Mouse (Mus musculus): ENCODE measurements around the gene Nono. TPM values are rescaled to one million over a fixed set of nuclear protein-coding genes. Genes with fewer than 3 reads are reported as not detected.

Gene Nono
- polyA plus RNA-seq, 1 experiment from 2014 or later: 265 TPM

DNA sequence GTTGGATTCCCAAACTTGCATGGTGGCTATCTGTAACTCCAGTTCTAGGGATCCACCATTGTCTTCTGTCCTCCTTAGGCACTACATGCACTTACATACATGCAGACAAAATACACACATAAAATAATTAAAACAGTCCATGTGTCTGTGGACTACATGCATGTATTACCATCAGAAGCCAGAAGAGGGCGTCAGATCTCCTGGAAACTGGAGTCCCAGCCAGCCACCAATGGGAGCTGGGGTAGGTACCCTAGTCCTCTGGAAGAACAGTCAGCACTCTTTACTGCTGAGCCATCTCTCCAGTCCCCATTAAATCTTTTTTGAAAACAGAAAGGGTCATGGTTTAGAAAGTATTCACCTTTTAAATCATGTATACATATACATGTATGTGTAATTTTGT is 1.3 kb upstream of the Nono start:
- 6% methylated on average over 1 of the region's 1 CpGs for WGBS
- ATAC-seq (replicated peaks; ENCODE audit: low FRiP score, low read depth): no peak

DNA sequence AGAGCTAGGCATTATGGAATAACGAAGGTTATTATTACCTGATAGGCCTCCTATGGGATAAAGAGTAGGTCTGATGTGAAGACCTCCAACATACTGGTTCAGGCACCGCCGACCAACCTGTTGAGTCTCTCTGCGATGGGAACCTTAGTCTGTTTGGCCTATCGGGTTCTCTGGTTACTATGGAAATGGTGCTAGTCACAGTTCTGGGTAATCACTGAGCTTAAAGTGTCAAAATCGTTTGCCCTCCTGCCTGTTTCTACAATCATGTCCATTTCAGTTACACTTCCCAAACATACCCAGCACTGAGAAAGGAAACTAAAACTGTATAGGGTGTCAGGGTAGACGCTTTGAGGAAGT is 355 bp upstream of the Nono start:
- DNase-seq (ENCODE audit: low spot score) (no peak), ATAC-seq (replicated peaks; ENCODE audit: low FRiP score, low read depth) (no peak)
- Histone ChIP-seq H3K4me2 (ENCODE audit: low read length) (peak overlapping the region; percentile 36), H3K4me3 (replicated peaks; ENCODE audit: low read depth, low read length) (peak overlapping the region; percentile 26), H3K36me3 (ENCODE audit: insufficient read depth, low read length) (no peaks in the 10 kb centered on the region), H3K9ac (ENCODE audit: low read depth, low read length) (peak overlapping the region; percentile 35; the same call in 1 of the 2 replicates), H3K9me3 (replicated peaks; ENCODE audit: low read length) (no peaks in the 10 kb centered on the region), H3K27ac (peak overlapping the region; percentile 87), H3K4me1 (replicated peaks; ENCODE audit: insufficient read depth, low read length) (no peaks in the 10 kb centered on the region), H3K27me3 (ENCODE audit: insufficient read depth, low read length) (no peaks in the 10 kb centered on the region)
- TF ChIP-seq CTCF (IDR thresholded peaks at IDR 0.05; ENCODE audit: low read depth): no peak
- 33% methylated on average over 7 of the region's 7 CpGs for WGBS

More for the DNA sequence above, 1.3 kb upstream of the Nono start:
- no peaks in the 10 kb centered on the region for H3K9me3 ChIP-seq (replicated peaks; ENCODE audit: low read length)
- H3K36me3 ChIP-seq (ENCODE audit: insufficient read depth, low read length): no peaks in the 10 kb centered on the region
- H3K4me2 ChIP-seq (ENCODE audit: low read length): no peak overlapping the region
- peak; percentile 51 for TF ChIP-seq CTCF (IDR thresholded peaks at IDR 0.05; ENCODE audit: low read depth)
- DNase-seq (ENCODE audit: low spot score): no peak
- no peak overlapping the region for H3K4me3 ChIP-seq (replicated peaks; ENCODE audit: low read depth, low read length)
- no peaks in the 10 kb centered on the region for H3K27me3 ChIP-seq (ENCODE audit: insufficient read depth, low read length)
- no peaks in the 10 kb centered on the region for H3K4me1 ChIP-seq (replicated peaks; ENCODE audit: insufficient read depth, low read length)
- no peak overlapping the region for H3K27ac ChIP-seq
- H3K9ac ChIP-seq (ENCODE audit: low read depth, low read length): no peak overlapping the region

DNA sequence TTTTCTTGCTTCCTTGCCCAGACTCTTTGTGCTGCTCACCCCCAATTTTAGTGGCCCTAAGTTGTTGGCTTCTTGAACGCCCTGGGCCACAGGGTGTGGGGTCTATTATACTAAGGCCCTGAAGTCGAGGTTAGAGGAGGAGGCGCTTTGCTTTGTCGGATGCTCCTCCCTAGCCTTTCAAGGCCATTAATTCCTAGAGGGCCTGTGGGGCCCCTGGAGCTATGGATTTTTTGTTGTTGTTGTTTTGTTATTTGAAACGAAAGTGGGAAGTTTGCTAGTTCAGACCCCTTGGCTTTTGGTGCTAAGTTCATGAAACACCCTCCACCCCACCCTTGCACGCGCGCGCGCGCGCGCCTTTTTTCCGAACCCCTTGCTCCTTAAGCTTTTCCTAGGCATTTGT is 858 bp downstream of the Nono start:
- Histone ChIP-seq H3K9me3 (replicated peaks; ENCODE audit: low read length) (no peaks in the 10 kb centered on the region), H3K4me1 (replicated peaks; ENCODE audit: insufficient read depth, low read length) (no peaks in the 10 kb centered on the region), H3K4me3 (replicated peaks; ENCODE audit: low read depth, low read length) (peak overlapping the region; percentile 67), H3K9ac (ENCODE audit: low read depth, low read length) (peak overlapping the region; percentile 82), H3K4me2 (ENCODE audit: low read length) (peak overlapping the region; percentile 58), H3K36me3 (ENCODE audit: insufficient read depth, low read length) (no peaks in the 10 kb centered on the region), H3K27me3 (ENCODE audit: insufficient read depth, low read length) (no peaks in the 10 kb centered on the region), H3K27ac (peak overlapping the region; percentile 94)
- WGBS: 42% methylated on average over 14 of the region's 14 CpGs
- peak; percentile 50 for ATAC-seq (replicated peaks; ENCODE audit: low FRiP score, low read depth)
- peak; percentile 53 for DNase-seq (ENCODE audit: low spot score)
- no peak for TF ChIP-seq CTCF (IDR thresholded peaks at IDR 0.05; ENCODE audit: low read depth)

DNA sequence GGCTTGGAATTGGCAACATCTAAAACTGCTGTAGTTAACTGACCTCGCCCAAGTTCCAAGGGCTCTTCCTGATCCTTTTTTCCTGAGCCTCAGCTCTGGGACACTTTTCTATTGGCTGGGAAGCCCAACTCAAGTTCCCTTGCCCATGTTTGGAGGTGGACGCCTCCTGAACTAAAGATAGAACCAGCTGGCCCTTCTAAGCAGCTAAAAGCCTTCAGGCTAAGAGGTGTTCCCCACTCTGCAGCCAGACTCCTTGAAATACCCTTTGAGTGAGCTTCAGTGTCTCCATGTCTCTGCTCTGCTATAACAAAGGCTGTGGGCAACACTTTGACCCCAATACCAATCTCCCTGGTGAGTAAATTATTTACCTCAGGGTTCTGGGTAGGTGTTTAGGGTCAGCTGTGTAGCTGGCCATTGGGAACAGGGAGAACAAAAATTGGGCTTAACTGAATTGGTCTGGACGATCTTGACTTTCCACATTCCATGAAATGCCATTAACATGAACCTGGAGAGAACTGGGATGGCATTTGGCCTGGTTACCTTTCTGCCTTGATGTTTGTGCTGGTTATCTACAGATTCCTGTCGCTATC is 19.9 kb downstream of the Nono start, which contains the start of gene Itgb1bp2:
Gene Itgb1bp2 (plus strand): TSS at position 203 of the 590 bp plus-strand sequence.
- Histone ChIP-seq H3K27me3 (ENCODE audit: insufficient read depth, low read length) (no peaks in the 10 kb centered on the region), H3K4me2 (ENCODE audit: low read length) (no peak within 1 kb of the TSS), H3K27ac (no peak within 1 kb of the TSS), H3K4me1 (replicated peaks; ENCODE audit: insufficient read depth, low read length) (no peaks in the 10 kb centered on the region), H3K9me3 (replicated peaks; ENCODE audit: low read length) (no peaks in the 10 kb centered on the region), H3K4me3 (replicated peaks; ENCODE audit: low read depth, low read length) (no peak within 1 kb of the TSS), H3K9ac (ENCODE audit: low read depth, low read length) (no peak within 1 kb of the TSS), H3K36me3 (ENCODE audit: insufficient read depth, low read length) (0 out of 2 replicates have a peak, but pooled peaks cover 1% of the 10 kb centered on the region)
- TF ChIP-seq CTCF (IDR thresholded peaks at IDR 0.05; ENCODE audit: low read depth): no peak
- no peak for DNase-seq (ENCODE audit: low spot score)
- WGBS: 68% methylated on average over 4 of the region's 4 CpGs
- no peak for ATAC-seq (replicated peaks; ENCODE audit: low FRiP score, low read depth)

DNA sequence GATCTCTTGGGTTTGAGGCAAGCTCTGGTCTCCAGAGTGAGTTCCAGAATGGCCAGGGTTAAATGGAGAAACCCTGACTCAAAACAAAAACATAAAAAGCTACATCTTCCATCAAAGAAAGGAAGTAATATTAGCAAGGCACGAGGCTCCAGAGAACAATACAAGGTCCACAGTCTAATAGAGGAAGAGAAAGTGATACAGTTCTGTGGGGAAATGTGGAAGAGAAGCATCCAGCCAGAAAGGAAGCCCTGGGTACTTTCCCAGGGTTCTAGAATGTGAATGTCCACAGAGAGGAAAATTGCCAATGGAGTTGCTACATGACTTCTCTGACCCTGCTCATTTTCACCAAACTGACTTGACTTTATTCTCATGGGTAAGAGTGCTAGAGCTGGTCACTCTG is 22.0 kb downstream of the Nono start:
- no peak overlapping the region for H3K27ac ChIP-seq
- no peak overlapping the region for H3K9ac ChIP-seq (ENCODE audit: low read depth, low read length)
- H3K4me3 ChIP-seq (replicated peaks; ENCODE audit: low read depth, low read length): no peak overlapping the region
- DNase-seq (ENCODE audit: low spot score) (no peak), ATAC-seq (replicated peaks; ENCODE audit: low FRiP score, low read depth) (no peak)
- no peak for TF ChIP-seq CTCF (IDR thresholded peaks at IDR 0.05; ENCODE audit: low read depth)
- no peak overlapping the region for H3K4me2 ChIP-seq (ENCODE audit: low read length)
- H3K27me3 ChIP-seq (ENCODE audit: insufficient read depth, low read length): no peaks in the 10 kb centered on the region
- no peaks in the 10 kb centered on the region for H3K9me3 ChIP-seq (replicated peaks; ENCODE audit: low read length)
- WGBS: 44% methylated on average over 1 of the region's 1 CpGs
- no peaks in the 10 kb centered on the region for H3K4me1 ChIP-seq (replicated peaks; ENCODE audit: insufficient read depth, low read length)
- H3K36me3 ChIP-seq (ENCODE audit: insufficient read depth, low read length): no peaks in the 10 kb centered on the region

DNA sequence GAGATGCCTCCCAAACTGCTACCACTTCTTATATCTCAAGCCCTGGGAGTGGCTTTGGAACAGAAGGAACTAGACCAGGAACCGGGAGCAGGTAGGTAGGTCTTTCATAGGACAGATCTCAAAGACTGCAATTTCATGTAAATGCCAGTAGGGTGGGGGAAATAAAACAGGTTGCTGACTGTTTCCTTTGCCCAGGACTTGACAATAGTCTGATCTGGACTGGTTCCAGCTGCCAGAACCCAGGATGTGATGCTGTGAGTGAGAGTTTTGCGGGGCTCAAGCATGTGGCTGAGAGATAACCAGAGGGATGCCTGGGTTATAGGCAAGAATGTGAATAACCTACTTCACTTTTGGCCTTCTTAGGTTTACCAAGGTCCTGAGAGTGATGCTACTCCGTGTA is 22.5 kb downstream of the Nono start:
- Histone ChIP-seq H3K27me3 (ENCODE audit: insufficient read depth, low read length) (no peaks in the 10 kb centered on the region), H3K27ac (no peak overlapping the region), H3K9ac (ENCODE audit: low read depth, low read length) (no peak overlapping the region), H3K9me3 (replicated peaks; ENCODE audit: low read length) (no peaks in the 10 kb centered on the region), H3K4me3 (replicated peaks; ENCODE audit: low read depth, low read length) (no peak overlapping the region), H3K4me1 (replicated peaks; ENCODE audit: insufficient read depth, low read length) (no peaks in the 10 kb centered on the region), H3K4me2 (ENCODE audit: low read length) (no peak overlapping the region), H3K36me3 (ENCODE audit: insufficient read depth, low read length) (no peaks in the 10 kb centered on the region)
- ATAC-seq (replicated peaks; ENCODE audit: low FRiP score, low read depth) (no peak), DNase-seq (ENCODE audit: low spot score) (no peak)
- 86% methylated on average over 3 of the region's 3 CpGs for WGBS
- TF ChIP-seq CTCF (IDR thresholded peaks at IDR 0.05; ENCODE audit: low read depth): no peak

DNA sequence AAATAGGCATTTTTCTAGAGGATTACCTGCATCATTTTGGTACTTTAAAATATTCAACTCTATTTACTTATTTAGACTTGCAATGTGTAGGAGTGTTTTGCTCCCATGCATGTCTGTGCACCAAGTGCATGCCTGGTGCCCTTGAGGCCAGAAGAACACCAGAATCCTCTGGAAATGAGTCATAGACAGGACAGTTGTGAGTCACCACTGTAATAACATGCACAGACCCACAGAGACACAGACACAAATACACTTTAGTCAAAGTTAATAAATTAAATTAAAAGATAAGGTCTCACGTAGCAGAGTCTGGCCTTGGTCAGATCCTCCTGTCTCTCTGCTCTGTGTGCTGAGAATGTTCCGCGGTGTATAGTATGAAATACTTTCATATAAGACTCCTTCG is 43.1 kb downstream of the Nono start:
- TF ChIP-seq CTCF (IDR thresholded peaks at IDR 0.05; ENCODE audit: low read depth): no peak
- H3K36me3 ChIP-seq (ENCODE audit: insufficient read depth, low read length): no peaks in the 10 kb centered on the region
- no peaks in the 10 kb centered on the region for H3K9me3 ChIP-seq (replicated peaks; ENCODE audit: low read length)
- H3K27ac ChIP-seq: no peak overlapping the region
- no peak overlapping the region for H3K9ac ChIP-seq (ENCODE audit: low read depth, low read length)
- H3K4me3 ChIP-seq (replicated peaks; ENCODE audit: low read depth, low read length): no peak overlapping the region
- no peak for DNase-seq (ENCODE audit: low spot score)
- H3K4me2 ChIP-seq (ENCODE audit: low read length): no peak overlapping the region
- no peaks in the 10 kb centered on the region for H3K4me1 ChIP-seq (replicated peaks; ENCODE audit: insufficient read depth, low read length)
- no peaks in the 10 kb centered on the region for H3K27me3 ChIP-seq (ENCODE audit: insufficient read depth, low read length)
- ATAC-seq (replicated peaks; ENCODE audit: low FRiP score, low read depth): no peak
- 87% methylated on average over 4 of the region's 4 CpGs for WGBS

Measured in kidney, postnatal 0 days (tissue).